Mouse (Mus musculus) embryonic facial prominence, embryonic 14.5 days (tissue): ENCODE measurements around the gene Col13a1. TPM values are rescaled to one million over a fixed set of nuclear protein-coding genes. Genes with fewer than 3 reads are reported as not detected.

Source experiments
- ATAC-seq: fragments of 200-750 bp; cut with Nextera tagmentation; 2 replicates; pipeline ENCODE4 v1.8.0; 2017; ENCODE audit warnings: low read depth, moderate number of reproducible peaks, moderate TSS enrichment
- DNase-seq: peaks from one replicate; pipeline ENCODE4 v3.0.0-alpha.2; 2015; ENCODE audit warnings: low spot score
- H3K27ac ChIP-seq: fragments of 300-500 bp; sonication (generic); replicated peaks from 2 replicates; pipeline ENCODE4 v1.5.1; 2014; ENCODE audit warnings: low read depth, mild to moderate bottlenecking, low read length, moderate library complexity
- H3K27me3 ChIP-seq: fragments of 300-500 bp; sonication (generic); replicated peaks from 2 replicates; pipeline ENCODE4 v1.6.1; 2014; ENCODE audit warnings: low read length; ENCODE audit not compliant: control insufficient read depth, insufficient read depth
- H3K36me3 ChIP-seq: fragments of 300-500 bp; sonication (generic); 2 replicates; pipeline ENCODE4 v1.6.1; 2014; ENCODE audit warnings: low read length, mixed read lengths; ENCODE audit not compliant: control insufficient read depth, insufficient read depth
- H3K4me1 ChIP-seq: fragments of 300-500 bp; sonication (generic); 2 replicates; pipeline ENCODE4 v1.6.1; 2014; ENCODE audit warnings: antibody characterized with exemption, low read length; ENCODE audit not compliant: control insufficient read depth, insufficient read depth
- H3K4me2 ChIP-seq: fragments of 300-500 bp; sonication (generic); 2 replicates; pipeline ENCODE4 v1.6.1; 2014; ENCODE audit warnings: low read depth, mild to moderate bottlenecking, low read length, moderate library complexity, mixed read lengths
- H3K4me3 ChIP-seq: fragments of 300-500 bp; sonication (generic); 2 replicates; pipeline ENCODE4 v1.5.1; 2014; ENCODE audit warnings: low read depth, mild to moderate bottlenecking, low read length
- H3K9ac ChIP-seq: fragments of 300-500 bp; sonication (generic); 2 replicates; pipeline ENCODE4 v1.6.1; 2014; ENCODE audit warnings: low read depth, mild to moderate bottlenecking, low read length, moderate library complexity, mixed read lengths
- H3K9me3 ChIP-seq: fragments of 300-500 bp; sonication (generic); 2 replicates; pipeline ENCODE4 v1.6.1; 2016; ENCODE audit warnings: low read length; ENCODE audit not compliant: control insufficient read depth
- WGBS: fragments of 180-500 bp; shearing (Covaris S2); extraction: QIAGEN DNeasy Blood & Tissue Kit; methylation state at CpG from one replicate; pipeline ENCODE4 v1.1.7; 2014; 5-methylcytosine and 5-hydroxymethylcytosine counted together
- polyA plus RNA-seq: library from polyadenylated mRNA; unstranded; fragments of >200 nt; fragmentation: Nextera tagmentation; extraction: Ambion mirVana; gene quantifications from 2 replicates; pipeline ENCODE4 v1.2.1, GENCODE M21; 2014

Gene Col13a1
- polyA plus RNA-seq, 1 experiment from 2014 or later = 8.7 TPM

- no peak for ATAC-seq
- Histone ChIP-seq H3K27ac (no peak overlapping the region), H3K4me1 (0 out of 2 replicates have a peak, but pooled peaks cover 4% of the 10 kb centered on the region), H3K36me3 (no peaks in the 10 kb centered on the region), H3K9me3 (no peaks in the 10 kb centered on the region), H3K4me2 (no peak overlapping the region), H3K4me3 (no peak overlapping the region), H3K9ac (no peak overlapping the region), H3K27me3 (no peaks in the 10 kb centered on the region)
- 32% methylated on average over 5 of the region's 5 CpGs for WGBS
- DNase-seq = no peak
Observed at GRCm38 (mm10) chr10:61906226-61906625, 72.7 kb downstream of the Col13a1 start.

GRCm38 (mm10) chr10:61905308-61905707, 73.6 kb downstream of the Col13a1 start:
- Histone ChIP-seq H3K4me2 (no peak overlapping the region), H3K4me3 (no peak overlapping the region), H3K9me3 (no peaks in the 10 kb centered on the region), H3K9ac (no peak overlapping the region), H3K4me1 (0 out of 2 replicates have a peak, but pooled peaks cover 4% of the 10 kb centered on the region), H3K27ac (no peak overlapping the region), H3K27me3 (no peaks in the 10 kb centered on the region), H3K36me3 (no peaks in the 10 kb centered on the region)
- no peak for ATAC-seq
- DNase-seq = peak; percentile 72
- 28% methylated on average over 8 of the region's 8 CpGs for WGBS

GRCm38 (mm10) chr10:61898116-61898515, 80.8 kb downstream of the Col13a1 start:
- H3K27me3 ChIP-seq = no peaks in the 10 kb centered on the region
- H3K9me3 ChIP-seq = no peaks in the 10 kb centered on the region
- WGBS = 80% methylated on average over 6 of the region's 6 CpGs
- ATAC-seq (no peak), DNase-seq (no peak)
- no peak overlapping the region for H3K27ac ChIP-seq
- no peak overlapping the region for H3K9ac ChIP-seq
- no peak overlapping the region for H3K4me2 ChIP-seq
- H3K4me1 ChIP-seq = no peaks in the 10 kb centered on the region
- H3K4me3 ChIP-seq = no peak overlapping the region
- H3K36me3 ChIP-seq = no peaks in the 10 kb centered on the region

GRCm38 (mm10) chr10:61894564-61894963, 84.3 kb downstream of the Col13a1 start:
- 75% methylated on average over 5 of the region's 5 CpGs for WGBS
- Histone ChIP-seq H3K9ac (no peak overlapping the region), H3K4me1 (no peaks in the 10 kb centered on the region; the same call in 1 of the 2 replicates), H3K27me3 (no peaks in the 10 kb centered on the region), H3K9me3 (no peaks in the 10 kb centered on the region), H3K27ac (no peak overlapping the region), H3K36me3 (no peaks in the 10 kb centered on the region), H3K4me2 (no peak overlapping the region), H3K4me3 (no peak overlapping the region)
- ATAC-seq (no peak), DNase-seq (no peak)

- 64% methylated on average over 9 of the region's 9 CpGs for WGBS
- H3K4me3 ChIP-seq = no peak overlapping the region
Observed at GRCm38 (mm10) chr10:61891138-61891537, 87.8 kb downstream of the Col13a1 start.

GRCm38 (mm10) chr10:61890294-61890693, 88.6 kb downstream of the Col13a1 start:
- no peak for DNase-seq
- no peak overlapping the region for H3K4me2 ChIP-seq
- no peak for ATAC-seq
- H3K4me1 ChIP-seq = peaks cover 4% of the 10 kb centered on the region; the same call in 1 of the 2 replicates
- no peak overlapping the region for H3K27ac ChIP-seq
- H3K36me3 ChIP-seq = no peaks in the 10 kb centered on the region
- no peaks in the 10 kb centered on the region for H3K27me3 ChIP-seq
- no peak overlapping the region for H3K4me3 ChIP-seq
- H3K9me3 ChIP-seq = no peaks in the 10 kb centered on the region
- WGBS = 91% methylated on average over 10 of the region's 10 CpGs
- H3K9ac ChIP-seq = no peak overlapping the region

More at GRCm38 (mm10) chr10:61891138-61891537, 87.8 kb downstream of the Col13a1 start:
- Histone ChIP-seq H3K9ac (no peak overlapping the region), H3K4me1 (peaks cover 4% of the 10 kb centered on the region; the same call in 1 of the 2 replicates), H3K27me3 (no peaks in the 10 kb centered on the region), H3K4me2 (no peak overlapping the region), H3K9me3 (no peaks in the 10 kb centered on the region), H3K27ac (no peak overlapping the region), H3K36me3 (no peaks in the 10 kb centered on the region)
- ATAC-seq (no peak; the same call in 1 of the 2 replicates), DNase-seq (no peak)

- H3K27me3 ChIP-seq = no peaks in the 10 kb centered on the region
- no peak overlapping the region for H3K9ac ChIP-seq
- no peak overlapping the region for H3K4me2 ChIP-seq
- H3K36me3 ChIP-seq = no peaks in the 10 kb centered on the region
- no peak overlapping the region for H3K4me3 ChIP-seq
- no peaks in the 10 kb centered on the region for H3K9me3 ChIP-seq
- ATAC-seq (peak; percentile 59), DNase-seq (peak; percentile 78)
- H3K27ac ChIP-seq = no peak overlapping the region
- 19% methylated on average over 4 of the region's 4 CpGs for WGBS
- H3K4me1 ChIP-seq = peaks cover 6% of the 10 kb centered on the region; the same call in 1 of the 2 replicates
Observed at GRCm38 (mm10) chr10:61879427-61879826, 99.5 kb downstream of the Col13a1 start.

- Histone ChIP-seq H3K4me1 (peaks cover 6% of the 10 kb centered on the region; the same call in 1 of the 2 replicates), H3K4me2 (no peak overlapping the region; the same call in 1 of the 2 replicates), H3K9ac (no peak overlapping the region), H3K27ac (no peak overlapping the region), H3K27me3 (no peaks in the 10 kb centered on the region), H3K9me3 (no peaks in the 10 kb centered on the region), H3K36me3 (no peaks in the 10 kb centered on the region), H3K4me3 (no peak overlapping the region)
- DNase-seq (peak; percentile 85), ATAC-seq (peak; percentile 63)
- WGBS = 8% methylated on average over 6 of the region's 6 CpGs
Observed at GRCm38 (mm10) chr10:61877787-61878186, 101.1 kb downstream of the Col13a1 start.

- Histone ChIP-seq H3K9ac (no peak overlapping the region), H3K9me3 (no peaks in the 10 kb centered on the region), H3K27me3 (no peaks in the 10 kb centered on the region), H3K4me1 (peaks cover 4% of the 10 kb centered on the region), H3K4me3 (no peak overlapping the region), H3K36me3 (no peaks in the 10 kb centered on the region), H3K4me2 (no peak overlapping the region), H3K27ac (no peak overlapping the region)
- no peak for ATAC-seq
- no peak for DNase-seq
- 84% methylated on average over 3 of the region's 3 CpGs for WGBS
Observed at GRCm38 (mm10) chr10:61869796-61870195, 109.1 kb downstream of the Col13a1 start.
